Mouse (Mus musculus): ENCODE measurements around the gene Plch1.

GRCm38 (mm10) chr3:63900021-63900571, 824 bp upstream of the Plch1 start:
- no peak for TF ChIP-seq CTCF (IDR thresholded peaks at IDR 0.05; ENCODE audit: insufficient read depth, low read length)
- TF ChIP-seq POLR2A (IDR thresholded peaks at IDR 0.05; ENCODE audit: borderline replicate concordance, extremely low read depth, low read depth, low read length), result no peak

All from lung, adult 2 months (tissue).